Mouse (Mus musculus) spleen, adult 2 months (tissue): ENCODE data around the gene B4galt7. TPM values are rescaled to one million over a fixed set of nuclear protein-coding genes. Genes with fewer than 3 reads are reported as not detected.
"Not testable (repeated sequence)": the region's sequence is repeated elsewhere in the genome, so short reads cannot be mapped to it uniquely, and the experiment has no call there.

Experiments used
- DNase-seq, 2 experiments: peaks; one replicate each; pipeline versions ENCODE4 v3.0.0 to v3.0.0-alpha.2; 2012 to 2021; ENCODE audit warnings: low spot score in 2 of 2, low read depth in 1 of 2
- H3K27ac ChIP-seq: fragments of 200-500 bp; 2 replicates; pipeline ENCODE4 v1.5.1; 2012; ENCODE audit warnings: low read length, inconsistent platforms; ENCODE audit not compliant: insufficient read depth
- H3K27me3 ChIP-seq: fragments of 200-500 bp; 2 replicates; pipeline ENCODE4 v1.6.1; 2012; ENCODE audit warnings: mild to moderate bottlenecking, moderate library complexity, low read length, inconsistent platforms; ENCODE audit not compliant: control insufficient read depth, insufficient read depth
- H3K36me3 ChIP-seq: fragments of 200-500 bp; 2 replicates; pipeline ENCODE4 v1.6.1; 2012; ENCODE audit warnings: mild to moderate bottlenecking, low read length, inconsistent platforms; ENCODE audit not compliant: control insufficient read depth, insufficient read depth
- H3K4me1 ChIP-seq: fragments of 200-500 bp; 2 replicates; pipeline ENCODE4 v1.6.1; 2011; ENCODE audit warnings: inconsistent platforms; ENCODE audit not compliant: control insufficient read depth, insufficient read depth, insufficient read length
- H3K4me3 ChIP-seq: fragments of 200-500 bp; 2 replicates; pipeline ENCODE4 v1.5.1; 2011; ENCODE audit warnings: mild to moderate bottlenecking, inconsistent platforms; ENCODE audit not compliant: insufficient read depth, insufficient read length; ENCODE audit errors: extremely low read depth
- CTCF ChIP-seq: fragments of 200-500 bp; IDR thresholded peaks from 2 replicates; pipeline ENCODE4 v1.5.1; 2011; ENCODE audit warnings: mild to moderate bottlenecking, inconsistent platforms; ENCODE audit not compliant: insufficient read depth, insufficient read length, insufficient replicate concordance; ENCODE audit errors: extremely low read depth
- POLR2A ChIP-seq: fragments of 200-500 bp; IDR thresholded peaks from 2 replicates; pipeline ENCODE4 v1.6.1; 2011; ENCODE audit warnings: low read depth, low read length, inconsistent platforms
- WGBS: fragments of 180-500 bp; shearing (Covaris S2); methylation state at CpG from one replicate; pipeline ENCODE4 v1.1.7; 2018; 5-methylcytosine and 5-hydroxymethylcytosine counted together
- polyA plus RNA-seq: library from polyadenylated mRNA; depleted of rRNA; stranded (reverse); fragments of >200 nt; gene quantifications from 2 replicates; pipeline ENCODE4 v1.2.3, GENCODE M21; 2012

B4galt7 gene
- polyA plus RNA-seq, 1 experiment = 22.8 TPM

DNA sequence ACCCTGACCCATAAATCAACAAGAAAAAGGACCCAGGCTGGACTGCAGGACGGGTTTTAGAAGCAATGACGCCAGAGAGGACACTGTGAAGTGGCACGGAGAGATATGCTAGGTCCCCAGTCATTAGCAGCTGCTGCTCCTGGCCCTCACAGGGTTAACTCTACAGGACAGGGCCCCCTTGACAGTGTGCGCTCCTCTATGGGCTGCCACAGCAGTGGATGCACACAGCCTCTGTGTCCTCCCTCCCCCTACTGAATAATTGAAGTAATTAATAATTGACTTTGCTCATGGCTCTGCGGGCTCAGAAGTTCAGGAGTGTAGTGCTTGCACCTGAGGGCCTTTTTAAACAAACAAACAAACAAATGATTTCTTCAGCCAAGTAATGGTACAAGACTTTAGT, 13.8 kb downstream of the B4galt7 start:
- H3K27ac ChIP-seq = no peak overlapping the region
- DNase-seq = no peak
- TF ChIP-seq CTCF (no peak), POLR2A (no peak)
- H3K36me3 ChIP-seq = peaks cover 10% of the 10 kb centered on the region
- H3K4me3 ChIP-seq = no peak overlapping the region
- 77% methylated on average over 5 of the region's 5 CpGs for WGBS
- no peaks in the 10 kb centered on the region for H3K4me1 ChIP-seq
- H3K27me3 ChIP-seq = no peaks in the 10 kb centered on the region

DNA sequence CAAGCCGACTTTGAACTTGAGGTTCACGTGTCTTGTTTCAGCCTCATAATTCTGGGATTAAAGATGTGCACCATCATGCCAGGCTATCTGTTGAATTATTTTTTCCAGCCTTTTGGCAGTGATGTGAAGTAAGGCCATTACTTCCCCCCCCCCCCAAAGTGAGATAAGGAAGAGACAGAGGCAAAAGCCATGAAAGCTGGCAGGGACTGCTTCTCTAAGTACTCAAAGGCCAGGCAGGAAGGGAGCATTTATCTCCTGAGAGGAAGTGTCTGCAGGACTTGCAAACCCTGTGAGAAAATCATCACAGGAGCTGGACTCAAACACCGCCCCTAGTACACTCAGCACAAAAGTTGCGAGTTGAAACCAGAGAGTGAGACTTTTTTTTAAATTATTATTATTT, 19.6 kb downstream of the B4galt7 start:
- Histone ChIP-seq H3K27ac (no peak overlapping the region), H3K4me3 (no peak overlapping the region), H3K36me3 (no peaks in the 10 kb centered on the region), H3K4me1 (peaks cover 8% of the 10 kb centered on the region; the same call in 1 of the 2 replicates), H3K27me3 (no peaks in the 10 kb centered on the region)
- DNase-seq = no peak
- WGBS = 88% methylated on average over 4 of the region's 4 CpGs
- TF ChIP-seq POLR2A (no peak), CTCF (no peak)

DNA sequence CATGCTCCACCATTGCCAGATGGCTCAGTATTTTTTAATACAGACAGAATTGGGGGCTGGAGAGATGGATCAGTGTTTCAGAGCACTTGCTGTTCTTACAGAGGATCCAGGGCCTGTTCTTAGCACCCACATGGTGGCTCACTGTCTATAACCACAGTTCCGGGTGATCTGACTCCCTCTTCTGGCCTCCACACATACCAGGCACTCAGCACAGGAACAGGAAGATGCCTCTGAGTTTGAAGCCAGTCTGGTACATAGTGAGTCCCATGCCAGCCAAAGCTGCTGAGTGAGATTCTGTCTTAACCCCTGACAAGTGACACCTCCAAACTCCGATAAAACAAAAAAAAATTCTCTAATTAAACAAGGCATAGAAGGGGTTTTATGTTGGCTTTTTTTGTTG, 20.6 kb downstream of the B4galt7 start:
- Histone ChIP-seq H3K4me1 (peaks cover 8% of the 10 kb centered on the region; the same call in 1 of the 2 replicates), H3K27ac (no peak overlapping the region), H3K27me3 (no peaks in the 10 kb centered on the region), H3K36me3 (no peaks in the 10 kb centered on the region), H3K4me3 (no peak overlapping the region)
- TF ChIP-seq CTCF (no peak), POLR2A (no peak)
- DNase-seq = no peak
- 82% methylated on average over 2 of the region's 2 CpGs for whole genome bisulfite sequencing

DNA sequence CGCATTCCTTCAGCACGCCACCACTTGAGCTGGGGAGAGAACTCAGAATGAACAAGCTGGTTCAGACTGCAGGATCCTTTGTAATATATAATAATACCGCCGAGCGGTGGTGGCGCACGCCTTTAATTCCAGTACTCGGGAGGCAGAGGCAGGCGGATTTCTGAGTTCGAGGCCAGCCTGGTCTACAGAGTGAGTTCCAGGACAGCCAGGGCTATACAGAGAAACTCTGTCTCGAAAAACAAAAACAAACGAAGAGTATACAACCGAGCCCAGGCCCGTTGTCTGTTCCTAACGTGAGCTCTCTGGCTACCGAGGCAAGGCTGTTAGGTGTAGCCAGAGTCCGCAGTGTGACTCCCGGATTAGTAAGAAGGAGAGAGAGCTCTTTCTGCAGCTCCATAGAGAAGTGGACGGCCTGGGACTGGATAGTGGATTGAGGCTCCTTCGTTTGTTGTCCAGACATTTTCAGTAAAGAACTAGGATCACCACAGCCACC, 22.5 kb downstream of the B4galt7 start:
- H3K27me3 ChIP-seq, H3K4me1 ChIP-seq, H3K36me3 ChIP-seq, DNase-seq: not testable (repeated sequence)
- peak overlapping the region; percentile 93 for H3K4me3 ChIP-seq
- H3K27ac ChIP-seq = peak overlapping the region; percentile 81; the same call in 1 of the 2 replicates
- 6% methylated on average over 20 of the region's 20 CpGs for WGBS

DNA sequence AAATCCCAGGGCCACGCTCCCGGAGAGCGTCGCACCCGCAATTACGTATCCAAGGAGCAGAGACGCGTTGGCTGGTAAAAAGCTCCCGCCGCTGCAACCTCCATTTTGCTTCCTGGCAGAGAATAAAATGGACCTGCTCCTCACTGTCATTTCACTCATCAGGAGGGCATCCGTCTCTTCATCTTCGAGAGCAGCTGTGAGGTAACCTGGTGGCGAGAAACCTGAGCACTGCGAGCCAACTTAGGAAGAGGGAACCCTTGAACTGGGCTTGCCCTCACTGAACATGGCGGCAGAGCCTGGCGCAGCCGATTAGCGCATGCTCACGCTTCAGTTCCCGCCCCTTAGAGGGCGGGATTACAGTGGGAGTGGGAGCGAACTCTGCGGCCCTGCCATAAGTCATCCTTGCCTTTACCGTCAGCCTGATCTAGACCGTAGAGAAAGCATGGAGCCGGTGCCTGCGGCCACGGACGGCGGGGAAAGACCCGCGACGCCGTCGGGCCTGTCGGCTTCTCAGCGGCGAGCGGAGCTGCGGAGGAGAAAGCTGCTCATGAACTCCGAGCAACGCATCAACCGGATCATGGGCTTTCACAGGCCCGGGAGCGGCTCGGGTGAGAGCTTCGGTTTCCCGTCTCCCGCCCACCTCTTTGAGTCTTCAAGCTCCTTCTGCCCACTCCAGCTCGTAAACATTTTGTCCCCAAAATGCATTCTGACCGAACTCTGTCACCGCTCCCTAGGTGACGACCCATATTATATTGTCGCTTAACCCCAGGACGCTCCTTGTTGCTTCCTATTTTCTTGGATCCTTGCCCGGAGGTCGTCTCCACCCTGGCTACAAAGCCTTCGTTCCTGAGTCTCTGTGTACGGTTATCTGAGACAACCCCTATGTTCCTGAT, 23.2 kb downstream of the B4galt7 start, which contains the start of gene Caml:
Gene Caml, plus strand, starts transcription at position 357 of the 893 bp plus-strand sequence.
- Histone ChIP-seq H3K36me3 (peaks cover 3% of the 10 kb centered on the region; the same call in 1 of the 2 replicates), H3K4me3 (peak within 1 kb of the TSS; percentile 93), H3K4me1 (peaks cover 8% of the 10 kb centered on the region; the same call in 1 of the 2 replicates), H3K27me3 (no peaks in the 10 kb centered on the region), H3K27ac (peak within 1 kb of the TSS; percentile 81)
- WGBS = 1% methylated on average over 59 of the region's 59 CpGs
- peak; percentile 38 for TF ChIP-seq POLR2A
- no peak for TF ChIP-seq CTCF
- peak; percentile 70 to 81 for DNase-seq

DNA sequence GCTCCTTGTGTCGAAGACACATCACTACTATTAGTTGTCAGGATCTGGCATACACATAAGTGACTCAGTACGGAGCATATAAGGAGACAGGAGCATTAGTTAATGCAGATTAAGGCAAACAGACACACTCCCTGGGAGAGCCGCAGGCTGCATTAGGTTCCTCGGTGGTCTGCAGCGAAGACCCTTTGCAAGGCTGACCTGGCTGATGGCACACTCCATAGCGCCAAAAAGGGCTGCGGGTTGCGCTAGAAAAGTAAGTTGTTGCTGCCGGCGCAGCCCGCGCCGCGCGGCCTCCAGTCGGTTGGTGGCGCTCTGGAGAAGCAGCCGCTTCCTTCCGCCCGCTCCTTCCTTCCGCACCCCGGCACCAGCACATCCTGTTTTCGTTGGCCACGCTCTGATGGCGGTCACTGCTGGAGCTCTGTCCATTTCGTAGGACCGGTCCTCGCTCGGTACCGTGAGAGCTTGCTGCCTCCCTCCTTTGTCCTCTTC, 35.0 kb downstream of the B4galt7 start, which contains the start of gene Ddx46:
Gene Ddx46, plus strand, starts transcription at position 389 of the 489 bp plus-strand sequence.
- no peaks in the 10 kb centered on the region for H3K27me3 ChIP-seq
- H3K4me1 ChIP-seq = peaks cover 5% of the 10 kb centered on the region; the same call in 1 of the 2 replicates
- H3K27ac ChIP-seq = peak within 1 kb of the TSS; percentile 82
- H3K36me3 ChIP-seq = peaks cover 9% of the 10 kb centered on the region
- H3K4me3 ChIP-seq = peak within 1 kb of the TSS; percentile 98
- DNase-seq = peak; percentile 77 to 87
- WGBS = 4% methylated on average over 30 of the region's 30 CpGs
- TF ChIP-seq POLR2A (peak; percentile 64; the same call in 1 of the 2 replicates), CTCF (peak; percentile 92)

DNA sequence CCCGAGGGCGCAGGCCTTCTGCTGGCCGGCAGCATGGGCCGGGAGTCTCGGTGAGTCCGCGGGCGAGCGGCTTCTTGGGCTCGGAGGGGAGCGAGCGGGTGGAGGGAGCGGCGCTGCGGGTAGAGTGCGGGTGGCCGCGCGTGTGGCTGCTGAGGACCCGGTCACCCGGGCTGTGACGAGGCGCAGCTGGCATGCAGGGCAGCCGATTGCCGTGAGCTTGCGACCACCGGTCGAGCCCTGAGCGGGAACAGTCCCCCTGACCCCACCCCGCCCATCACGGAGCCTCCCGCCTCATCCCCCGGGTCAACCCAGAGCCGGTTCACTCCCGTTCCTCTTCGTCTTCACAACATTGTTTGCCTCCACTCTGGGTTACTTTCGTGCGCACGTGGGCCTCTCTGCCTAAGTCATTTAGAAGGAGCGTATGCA, 35.5 kb downstream of the B4galt7 start:
- Histone ChIP-seq H3K27ac (peak overlapping the region; percentile 82), H3K4me3 (peak overlapping the region; percentile 98), H3K4me1 (peaks cover 5% of the 10 kb centered on the region; the same call in 1 of the 2 replicates), H3K36me3 (peaks cover 11% of the 10 kb centered on the region), H3K27me3 (no peaks in the 10 kb centered on the region)
- TF ChIP-seq POLR2A (no peak), CTCF (no peak)
- DNase-seq = no peak
- 1% methylated on average over 40 of the region's 40 CpGs for WGBS
